15 mouse cellular contexts compared by ENCODE assay signal in the genomic region with DNA sequence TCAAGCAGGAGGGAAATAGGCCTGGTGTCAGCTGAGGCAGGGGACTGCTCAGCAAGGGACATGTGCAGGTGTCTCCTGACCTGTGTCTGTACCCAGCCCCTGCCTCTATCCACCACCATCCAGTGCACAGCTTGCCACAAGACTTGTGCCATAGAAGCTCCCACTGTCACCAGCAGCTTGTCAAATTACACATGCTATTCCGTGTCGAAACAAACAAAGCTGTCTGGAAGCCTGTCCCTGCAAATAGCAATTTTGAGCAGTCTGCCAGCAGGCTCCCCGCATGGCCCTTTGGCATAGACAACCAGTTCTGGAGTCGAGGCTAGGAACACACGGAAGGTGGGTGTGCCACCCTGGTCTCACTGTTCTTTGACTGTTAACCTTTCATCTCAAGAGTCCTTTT.
DNase-seq lines count a peak whose midpoint lies in the region; ATAC-seq and TF ChIP-seq lines count a peak whose summit lies in the region.
"Had no signal": no experiment of that assay in that cellular context is flagged by ENCODE, and none has a peak within 500 bp of the region (broad histone marks: within the 10 kb centered on the region; RNA-seq: fewer than 3 reads in every experiment).

No protein-coding gene starts in this region.

- no peak overlapping the region for H3K9ac ChIP-seq in forebrain, embryonic 15.5 days (replicated peaks)
- H3K9ac ChIP-seq in forebrain, embryonic 11.5 days (ENCODE audit: low read length): no peak overlapping the region
- H3K9ac ChIP-seq in neural tube, embryonic 15.5 days (replicated peaks): no peak overlapping the region
- H3K9ac ChIP-seq in intestine, embryonic 15.5 days: no peak overlapping the region
- H3K9ac ChIP-seq: embryonic facial prominence, embryonic 12.5 days; liver, embryonic 14.5 days; stomach, embryonic 15.5 days had no signal

- TF ChIP-seq POLR2A in thymus, adult 2 months (IDR thresholded peaks at IDR 0.05; ENCODE audit: control insufficient read depth, extremely low read depth, insufficient read depth, low read length, poor library complexity): no peak

- no peaks in the 10 kb centered on the region for H3K27me3 ChIP-seq in forebrain, embryonic 15.5 days
- no peaks in the 10 kb centered on the region for H3K27me3 ChIP-seq in forebrain, embryonic 11.5 days (ENCODE audit: control insufficient read depth, insufficient read depth, low read length)
- no peaks in the 10 kb centered on the region for H3K27me3 ChIP-seq in neural tube, embryonic 15.5 days (replicated peaks)
- H3K27me3 ChIP-seq in thymus, adult 2 months (ENCODE audit: control insufficient read depth, insufficient read depth, low read length): no peaks in the 10 kb centered on the region
- no peaks in the 10 kb centered on the region for H3K27me3 ChIP-seq in intestine, embryonic 15.5 days (replicated peaks)
- H3K27me3 ChIP-seq: embryonic facial prominence, embryonic 12.5 days; stomach, embryonic 15.5 days had no signal

- 41% methylated on average over 5 of the region's 5 CpGs for WGBS in forebrain, embryonic 15.5 days
- WGBS in forebrain, embryonic 11.5 days: 84% methylated on average over 5 of the region's 5 CpGs
- 58% methylated on average over 5 of the region's 5 CpGs for WGBS in neural tube, embryonic 15.5 days
- WGBS in thymus, adult 2 months: 89% methylated on average over 5 of the region's 5 CpGs
- 90% methylated on average over 5 of the region's 5 CpGs for WGBS in intestine, embryonic 15.5 days

- peak overlapping the region; percentile 42 for H3K27ac ChIP-seq in forebrain, embryonic 15.5 days (replicated peaks)
- H3K27ac ChIP-seq in forebrain, embryonic 11.5 days (ENCODE audit: low read depth, low read length): no peak overlapping the region
- H3K27ac ChIP-seq in neural tube, embryonic 15.5 days (replicated peaks): no peak overlapping the region
- peak overlapping the region; percentile 89 for H3K27ac ChIP-seq in layer of hippocampus, adult 2 months
- no peak overlapping the region for H3K27ac ChIP-seq in thymus, adult 2 months (ENCODE audit: control insufficient read depth, insufficient read depth, low read length)
- no peak overlapping the region for H3K27ac ChIP-seq in intestine, embryonic 15.5 days
- H3K27ac ChIP-seq: embryonic facial prominence, embryonic 12.5 days; liver, embryonic 14.5 days; stomach, embryonic 15.5 days had no signal

- peaks cover 24% of the 10 kb centered on the region for H3K4me1 ChIP-seq in forebrain, embryonic 15.5 days
- no peaks in the 10 kb centered on the region for H3K4me1 ChIP-seq in forebrain, embryonic 11.5 days (replicated peaks; ENCODE audit: control insufficient read depth, insufficient read depth, low read length)
- peaks cover 9% of the 10 kb centered on the region for H3K4me1 ChIP-seq in neural tube, embryonic 15.5 days
- H3K4me1 ChIP-seq in thymus, adult 2 months (replicated peaks; ENCODE audit: control insufficient read depth, insufficient read depth, low read length): no peaks in the 10 kb centered on the region
- no peaks in the 10 kb centered on the region for H3K4me1 ChIP-seq in intestine, embryonic 15.5 days (replicated peaks)
- H3K4me1 ChIP-seq: embryonic facial prominence, embryonic 12.5 days; stomach, embryonic 15.5 days had no signal

- no peak for DNase-seq in forebrain, embryonic 11.5 days (ENCODE audit: low spot score)
- DNase-seq in neural tube, embryonic 10.5 days (ENCODE audit: extremely low spot score, low spot score): no peak
- DNase-seq in layer of hippocampus, adult 2 months (ENCODE audit: low spot score in 2 of 2): peak; percentile 85
- no peak for DNase-seq in thymus, adult 2 months
- DNase-seq in gastrocnemius, adult 18-20 months (ENCODE audit: low spot score): no peak
- DNase-seq: kidney, postnatal 4 days; lung, postnatal 4 days had no signal

- H3K36me3 ChIP-seq in forebrain, embryonic 15.5 days: no peaks in the 10 kb centered on the region
- H3K36me3 ChIP-seq in forebrain, embryonic 11.5 days (ENCODE audit: control insufficient read depth, insufficient read depth, low read length): no peaks in the 10 kb centered on the region
- H3K36me3 ChIP-seq in neural tube, embryonic 15.5 days: no peaks in the 10 kb centered on the region
- H3K36me3 ChIP-seq in thymus, adult 2 months (ENCODE audit: control insufficient read depth, insufficient read depth, low read length): no peaks in the 10 kb centered on the region
- H3K36me3 ChIP-seq in intestine, embryonic 15.5 days: no peaks in the 10 kb centered on the region
- H3K36me3 ChIP-seq: embryonic facial prominence, embryonic 12.5 days; G1E; stomach, embryonic 15.5 days had no signal

- H3K4me3 ChIP-seq in forebrain, embryonic 15.5 days: no peak overlapping the region
- no peak overlapping the region for H3K4me3 ChIP-seq in forebrain, embryonic 11.5 days (ENCODE audit: low read depth, low read length)
- H3K4me3 ChIP-seq in neural tube, embryonic 15.5 days (replicated peaks): no peak overlapping the region
- no peak overlapping the region for H3K4me3 ChIP-seq in layer of hippocampus, adult 2 months
- no peak overlapping the region for H3K4me3 ChIP-seq in thymus, adult 2 months (ENCODE audit: control insufficient read depth, insufficient read depth, low read length)
- no peak overlapping the region for H3K4me3 ChIP-seq in intestine, embryonic 15.5 days (replicated peaks)
- H3K4me3 ChIP-seq: embryonic facial prominence, embryonic 12.5 days; stomach, embryonic 15.5 days had no signal

- no peak overlapping the region for H3K4me2 ChIP-seq in forebrain, embryonic 15.5 days (replicated peaks)
- no peak overlapping the region for H3K4me2 ChIP-seq in forebrain, embryonic 11.5 days (ENCODE audit: low read depth, low read length, severe bottlenecking)
- no peak overlapping the region for H3K4me2 ChIP-seq in neural tube, embryonic 15.5 days
- H3K4me2 ChIP-seq in intestine, embryonic 15.5 days (replicated peaks): no peak overlapping the region
- H3K4me2 ChIP-seq: embryonic facial prominence, embryonic 12.5 days; stomach, embryonic 15.5 days had no signal

- no peaks in the 10 kb centered on the region for H3K9me3 ChIP-seq in forebrain, embryonic 15.5 days
- H3K9me3 ChIP-seq in forebrain, embryonic 11.5 days (ENCODE audit: control insufficient read depth, low read length): no peaks in the 10 kb centered on the region
- H3K9me3 ChIP-seq in neural tube, embryonic 15.5 days (replicated peaks): no peaks in the 10 kb centered on the region
- no peaks in the 10 kb centered on the region for H3K9me3 ChIP-seq in intestine, embryonic 15.5 days
- H3K9me3 ChIP-seq: embryonic facial prominence, embryonic 12.5 days; stomach, embryonic 15.5 days had no signal

- TF ChIP-seq CTCF in layer of hippocampus, adult 2 months (conservative IDR thresholded peaks at IDR 0.05): no peak
- TF ChIP-seq CTCF in thymus, adult 2 months (IDR thresholded peaks at IDR 0.05; ENCODE audit: borderline replicate concordance, control insufficient read depth, extremely low read depth, insufficient read depth, low read length, poor library complexity): no peak

- ATAC-seq in forebrain, embryonic 15.5 days (replicated peaks): peak; percentile 80
- ATAC-seq in forebrain, embryonic 11.5 days (replicated peaks; ENCODE audit: low FRiP score): no peak
- ATAC-seq in neural tube, embryonic 15.5 days (ENCODE audit: low FRiP score): 0 out of 2 replicates have a peak, but pooled peaks have one; percentile 31
- ATAC-seq in intestine, embryonic 15.5 days: no peak
- ATAC-seq: inflammation-experienced regulatory T-cells, adult 6 months had no signal

Comparison
In these comparisons a context has a peak if more than half of its experiments do, and no peak if none do; other contexts are left out.
1. ATAC-seq: peak in forebrain, embryonic 15.5 days (single experiment) and neural tube, embryonic 15.5 days (single experiment); none in forebrain, embryonic 11.5 days (single experiment) and intestine, embryonic 15.5 days (single experiment).
2. H3K27ac ChIP-seq: peak in forebrain, embryonic 15.5 days (single experiment) and layer of hippocampus, adult 2 months (single experiment); none in forebrain, embryonic 11.5 days (single experiment), neural tube, embryonic 15.5 days (single experiment), thymus, adult 2 months (single experiment) and intestine, embryonic 15.5 days (single experiment).
3. DNase-seq: peak in layer of hippocampus, adult 2 months (2 of 2); none in forebrain, embryonic 11.5 days (single experiment), neural tube, embryonic 10.5 days (single experiment), thymus, adult 2 months (single experiment) and gastrocnemius, adult 18-20 months (single experiment).